Mouse (Mus musculus) midbrain, embryonic 12.5 days (tissue): Measurements from ENCODE around the gene Tbk1. TPM values are rescaled to one million over a fixed set of nuclear protein-coding genes. Genes with fewer than 3 reads are reported as not detected.

Experiments
- ATAC-seq: fragments of 200-750 bp; cut with Nextera tagmentation; 2 replicates; pipeline ENCODE4 v1.8.0; 2017; ENCODE audit warnings: low read depth, moderate TSS enrichment, moderate library complexity; ENCODE audit not compliant: low FRiP score
- H3K27ac ChIP-seq: fragments of 300-500 bp; sonication (generic); replicated peaks from 2 replicates; pipeline ENCODE4 v1.5.1; 2016; ENCODE audit warnings: mild to moderate bottlenecking
- H3K27me3 ChIP-seq: fragments of 300-500 bp; sonication (generic); 2 replicates; pipeline ENCODE4 v1.6.1; 2016; ENCODE audit warnings: mild to moderate bottlenecking
- H3K36me3 ChIP-seq: fragments of 300-500 bp; sonication (generic); 2 replicates; pipeline ENCODE4 v1.6.1; 2016
- H3K4me1 ChIP-seq: fragments of 300-500 bp; sonication (generic); 2 replicates; pipeline ENCODE4 v1.6.1; 2016
- H3K4me2 ChIP-seq: fragments of 300-500 bp; sonication (generic); replicated peaks from 2 replicates; pipeline ENCODE4 v1.6.1; 2016; ENCODE audit warnings: mild to moderate bottlenecking, moderate library complexity
- H3K4me3 ChIP-seq: fragments of 300-500 bp; sonication (generic); 2 replicates; pipeline ENCODE4 v1.5.1; 2016; ENCODE audit warnings: mild to moderate bottlenecking
- H3K9ac ChIP-seq: fragments of 300-500 bp; sonication (generic); replicated peaks from 2 replicates; pipeline ENCODE4 v1.6.1; 2016; ENCODE audit warnings: mild to moderate bottlenecking, moderate library complexity
- H3K9me3 ChIP-seq: fragments of 300-500 bp; sonication (generic); 2 replicates; pipeline ENCODE4 v1.6.1; 2016; ENCODE audit warnings: mild to moderate bottlenecking
- WGBS: fragments of 180-500 bp; shearing (Covaris S2); methylation state at CpG from one replicate; pipeline ENCODE4 v1.1.7; 2016; 5-methylcytosine and 5-hydroxymethylcytosine counted together
- polyA plus RNA-seq: library from polyadenylated mRNA; unstranded; fragments of >200 nt; fragmentation: Nextera tagmentation; extraction: Ambion mirVana; gene quantifications from 2 replicates; pipeline ENCODE4 v1.2.1, GENCODE M21; 2016

Tbk1 gene
- polyA plus RNA-seq, result 37.4 and 38.6 TPM in 2 replicates

DNA sequence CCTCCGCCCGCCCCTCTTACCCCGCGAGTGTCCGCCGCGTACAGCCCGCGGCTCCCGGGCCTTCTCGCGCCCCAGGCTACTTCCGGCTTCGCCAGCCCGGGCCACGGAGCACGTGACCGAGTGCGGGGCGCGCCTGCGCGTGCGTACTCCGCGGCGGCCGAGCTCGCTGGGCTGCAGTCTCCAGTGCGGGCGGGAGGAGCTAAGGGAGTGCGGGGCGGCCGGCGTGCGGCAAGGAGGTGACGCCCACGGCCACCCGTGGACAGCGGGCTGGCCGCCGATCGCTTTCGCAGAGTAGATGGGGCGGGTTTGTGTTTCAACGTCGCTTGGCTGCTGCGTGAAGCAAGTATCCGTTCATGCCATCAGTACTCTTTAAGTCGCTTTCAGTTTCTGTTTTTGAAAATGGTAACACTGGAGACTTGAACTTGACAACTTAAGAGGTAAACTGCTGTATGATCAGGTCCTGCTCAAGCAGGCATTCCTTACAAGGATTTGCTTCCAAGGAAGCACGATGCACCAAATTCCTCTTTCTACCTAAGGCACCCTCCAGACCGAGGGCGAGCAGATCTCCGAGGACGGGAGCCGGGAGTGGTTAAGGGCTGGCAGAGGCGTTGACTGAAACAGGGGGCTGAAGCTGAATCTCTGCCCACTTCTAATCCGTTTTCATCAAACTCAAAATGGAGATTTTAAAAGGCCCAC lies at the start of gene Tbk1:
Gene Tbk1, minus strand, starts transcription at position 113 of the 696 bp plus-strand sequence.
- Histone ChIP-seq H3K9ac (peak within 1 kb of the TSS; percentile 84), H3K4me2 (peak within 1 kb of the TSS; percentile 70), H3K4me3 (peak within 1 kb of the TSS; percentile 84), H3K27me3 (no peaks in the 10 kb centered on the region), H3K4me1 (peaks cover 12% of the 10 kb centered on the region), H3K9me3 (no peaks in the 10 kb centered on the region), H3K27ac (peak within 1 kb of the TSS; percentile 43), H3K36me3 (peaks cover 33% of the 10 kb centered on the region)
- ATAC-seq, result peak; percentile 98
- under 1% methylated on average over 58 of the region's 58 CpGs for WGBS

DNA sequence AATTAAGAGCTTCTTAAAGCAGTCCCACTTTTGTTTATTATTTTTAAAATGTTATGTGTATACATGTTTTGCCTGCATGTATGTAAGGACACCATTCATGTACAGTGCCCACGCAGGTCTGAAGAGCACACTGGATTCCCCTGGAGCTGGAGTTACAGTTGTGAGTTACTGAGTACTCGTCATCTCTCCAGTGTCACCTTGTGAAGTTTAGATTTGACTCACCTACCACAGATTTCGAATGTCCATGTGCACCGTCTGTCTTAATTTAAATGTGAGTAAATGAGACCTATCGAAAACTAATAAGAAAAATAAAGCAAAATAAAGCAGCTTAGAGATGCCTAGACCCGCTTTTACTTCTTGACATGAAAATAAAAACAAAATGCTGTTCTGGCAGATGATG lies 49.7 kb upstream of the Tbk1 start:
- no peak overlapping the region for H3K4me3 ChIP-seq
- H3K9me3 ChIP-seq, result no peaks in the 10 kb centered on the region
- no peaks in the 10 kb centered on the region for H3K36me3 ChIP-seq
- ATAC-seq, result no peak
- peaks cover 5% of the 10 kb centered on the region for H3K4me1 ChIP-seq
- H3K27ac ChIP-seq, result no peak overlapping the region
- no peak overlapping the region for H3K9ac ChIP-seq
- H3K4me2 ChIP-seq, result no peak overlapping the region
- 89% methylated on average over 6 of the region's 6 CpGs for WGBS
- peaks cover 14% of the 10 kb centered on the region for H3K27me3 ChIP-seq

DNA sequence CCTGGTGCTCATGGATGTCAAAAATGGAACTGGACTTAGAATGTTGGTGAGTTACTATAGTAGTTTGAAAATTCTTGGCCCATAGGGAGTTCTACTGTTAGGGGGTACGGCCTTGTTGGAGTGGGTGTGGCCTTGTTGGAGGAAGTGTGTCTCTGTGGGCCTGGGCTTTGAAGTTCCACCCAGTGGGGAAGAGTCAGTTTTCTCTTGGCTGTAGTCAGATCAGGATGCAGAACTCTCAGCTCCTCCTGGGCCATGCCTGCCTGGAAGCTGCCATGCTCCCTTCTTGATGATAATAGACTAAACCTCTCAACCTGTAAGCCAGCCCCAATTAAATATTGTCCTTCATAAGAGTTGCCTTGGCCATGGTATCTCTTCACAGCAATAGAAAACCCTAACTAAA lies 47.6 kb upstream of the Tbk1 start:
- Histone ChIP-seq H3K9me3 (no peaks in the 10 kb centered on the region), H3K9ac (no peak overlapping the region), H3K27ac (no peak overlapping the region), H3K36me3 (no peaks in the 10 kb centered on the region), H3K4me3 (no peak overlapping the region), H3K27me3 (no peaks in the 10 kb centered on the region), H3K4me1 (no peaks in the 10 kb centered on the region), H3K4me2 (no peak overlapping the region)
- no peak for ATAC-seq
- WGBS, result 78% methylated on average over 1 of the region's 1 CpGs

GRCm38 (mm10) chr10:121628561-121629040 lies 42.0 kb upstream of the Tbk1 start:
- no peak for ATAC-seq
- Histone ChIP-seq H3K4me2 (no peak overlapping the region), H3K27ac (no peak overlapping the region), H3K9ac (no peak overlapping the region), H3K4me1 (peaks cover 11% of the 10 kb centered on the region), H3K4me3 (no peak overlapping the region), H3K9me3 (no peaks in the 10 kb centered on the region), H3K27me3 (no peaks in the 10 kb centered on the region), H3K36me3 (no peaks in the 10 kb centered on the region)
- 93% methylated on average over 6 of the region's 6 CpGs for WGBS

DNA sequence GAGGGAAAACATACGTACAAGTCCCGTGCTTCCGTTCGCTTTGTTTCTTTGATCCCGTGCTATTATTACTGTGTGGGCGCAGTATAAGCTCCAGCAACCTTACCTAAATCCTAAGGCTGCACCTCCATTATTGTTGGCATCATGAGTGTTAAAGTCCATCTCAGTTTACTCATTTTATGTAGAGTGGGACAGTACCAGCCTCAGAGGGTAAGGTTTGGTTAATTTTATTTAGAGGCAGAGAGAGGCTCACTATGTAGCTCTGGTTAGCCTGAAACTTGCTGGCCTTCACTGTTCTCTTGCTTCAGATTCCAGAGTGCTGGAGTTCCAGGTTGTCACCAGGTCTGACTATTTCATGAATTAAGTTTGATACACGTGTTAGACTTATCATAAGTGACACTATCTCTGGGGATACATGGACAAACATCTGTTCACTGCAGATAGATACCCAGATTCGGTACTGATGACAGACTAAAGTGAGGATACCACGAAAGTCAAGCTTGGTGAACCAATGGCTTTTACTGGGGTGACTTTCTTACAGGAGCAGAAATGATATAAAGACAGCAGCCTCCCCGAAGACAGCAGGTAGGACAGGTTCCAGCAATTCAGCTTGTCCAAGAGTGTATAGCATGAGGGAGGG lies 40.7 kb upstream of the Tbk1 start:
- Histone ChIP-seq H3K27ac (no peak overlapping the region), H3K36me3 (0 out of 2 replicates have a peak, but pooled peaks cover 2% of the 10 kb centered on the region), H3K27me3 (no peaks in the 10 kb centered on the region), H3K9me3 (no peaks in the 10 kb centered on the region), H3K4me1 (peaks cover 11% of the 10 kb centered on the region), H3K4me2 (0 out of 2 replicates have a peak overlapping the region, but pooled peaks have one; percentile 79), H3K4me3 (no peak overlapping the region), H3K9ac (no peak overlapping the region)
- no peak for ATAC-seq
- 85% methylated on average over 10 of the region's 10 CpGs for WGBS

GRCm38 (mm10) chr10:121626186-121626882 lies 39.7 kb upstream of the Tbk1 start, which contains the start of gene Xpot:
Gene Xpot, minus strand, starts transcription at chr10:121626332.
- Histone ChIP-seq H3K9ac (peak within 1 kb of the TSS; percentile 71), H3K4me2 (peak within 1 kb of the TSS; percentile 79), H3K36me3 (peaks cover 10% of the 10 kb centered on the region), H3K9me3 (no peaks in the 10 kb centered on the region), H3K4me1 (peaks cover 11% of the 10 kb centered on the region), H3K4me3 (peak within 1 kb of the TSS; percentile 63), H3K27ac (peak within 1 kb of the TSS; percentile 88), H3K27me3 (no peaks in the 10 kb centered on the region)
- ATAC-seq, result peak; percentile 100
- under 1% methylated on average over 70 of the region's 70 CpGs for WGBS

- ATAC-seq, result no peak
- Histone ChIP-seq H3K4me3 (peak overlapping the region; percentile 63), H3K9ac (peak overlapping the region; percentile 71), H3K9me3 (no peaks in the 10 kb centered on the region), H3K27ac (peak overlapping the region; percentile 88), H3K36me3 (peaks cover 12% of the 10 kb centered on the region), H3K4me1 (peaks cover 11% of the 10 kb centered on the region), H3K27me3 (no peaks in the 10 kb centered on the region), H3K4me2 (peak overlapping the region; percentile 79)
- WGBS, result under 1% methylated on average over 41 of the region's 41 CpGs
Observed at GRCm38 (mm10) chr10:121625407-121626185, 39.0 kb upstream of the Tbk1 start.

DNA sequence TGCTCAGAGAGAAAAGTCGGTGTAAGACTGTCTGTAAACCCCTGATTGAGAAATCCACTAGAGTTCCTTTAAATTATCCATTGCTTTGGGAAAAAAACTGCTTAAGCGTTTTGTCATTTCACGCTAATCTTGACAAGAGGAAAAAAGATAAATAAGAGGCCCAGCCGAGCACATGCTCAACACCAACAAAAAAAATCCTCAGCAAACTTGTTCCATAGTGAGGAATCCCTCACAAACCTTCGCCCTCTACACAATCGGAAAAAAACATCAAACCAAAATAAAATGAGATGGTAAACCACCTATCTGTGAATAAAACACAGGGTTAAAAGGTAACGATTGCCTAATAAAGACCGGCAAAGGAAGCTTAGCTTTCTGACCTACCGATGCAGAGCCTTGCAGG lies 38.4 kb upstream of the Tbk1 start:
- H3K9ac ChIP-seq, result peak overlapping the region; percentile 71
- no peak overlapping the region for H3K27ac ChIP-seq
- peaks cover 11% of the 10 kb centered on the region for H3K4me1 ChIP-seq
- H3K36me3 ChIP-seq, result peaks cover 18% of the 10 kb centered on the region
- no peaks in the 10 kb centered on the region for H3K27me3 ChIP-seq
- peak overlapping the region; percentile 63 for H3K4me3 ChIP-seq
- H3K4me2 ChIP-seq, result peak overlapping the region; percentile 79
- 17% methylated on average over 9 of the region's 9 CpGs for WGBS
- ATAC-seq, result no peak
- no peaks in the 10 kb centered on the region for H3K9me3 ChIP-seq

DNA sequence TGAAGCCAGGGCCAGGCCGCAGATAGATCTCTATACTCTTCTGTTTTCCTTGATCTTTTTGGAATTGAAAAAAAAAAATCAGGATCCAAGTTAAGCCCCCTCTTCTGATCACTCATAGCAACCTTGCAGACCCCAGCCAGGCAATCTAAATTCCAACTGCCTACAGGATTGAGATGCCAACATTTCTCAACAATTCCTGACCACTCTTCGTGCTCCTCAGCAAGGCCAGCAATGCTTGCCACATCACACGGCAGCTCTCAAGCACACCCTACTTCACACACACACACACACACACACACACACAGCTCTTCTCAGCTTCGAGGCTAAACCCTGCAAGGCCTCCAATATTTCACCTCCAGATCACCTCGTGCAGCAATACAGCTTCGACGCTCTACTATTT lies 37.1 kb upstream of the Tbk1 start:
- no peak for ATAC-seq
- Histone ChIP-seq H3K4me3 (no peak overlapping the region), H3K4me2 (no peak overlapping the region), H3K36me3 (peaks cover 25% of the 10 kb centered on the region), H3K9me3 (no peaks in the 10 kb centered on the region), H3K27ac (no peak overlapping the region), H3K27me3 (no peaks in the 10 kb centered on the region), H3K4me1 (peaks cover 11% of the 10 kb centered on the region), H3K9ac (no peak overlapping the region)
- WGBS, result 91% methylated on average over 7 of the region's 7 CpGs

DNA sequence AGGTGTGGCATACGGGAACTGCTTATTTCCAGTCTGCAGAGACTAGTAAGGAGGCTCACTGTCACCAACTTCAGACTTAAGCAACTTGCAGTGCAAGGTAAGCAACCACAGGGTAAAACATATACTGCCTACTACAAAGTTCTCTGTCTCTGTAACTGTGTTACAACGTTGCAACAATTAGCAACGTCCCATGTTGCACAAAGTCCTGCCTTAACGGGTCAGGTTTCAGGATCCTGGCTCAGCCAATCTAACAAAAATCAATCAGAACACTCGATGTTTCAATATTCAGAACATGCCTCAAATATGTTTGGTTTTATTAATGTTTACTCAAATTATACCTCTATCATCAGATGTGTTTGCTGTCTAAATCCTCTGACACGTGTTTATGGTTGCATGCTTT lies 35.8 kb upstream of the Tbk1 start:
- no peak overlapping the region for H3K27ac ChIP-seq
- H3K4me3 ChIP-seq, result no peak overlapping the region
- H3K9ac ChIP-seq, result no peak overlapping the region
- ATAC-seq, result no peak
- H3K9me3 ChIP-seq, result no peaks in the 10 kb centered on the region
- H3K36me3 ChIP-seq, result peaks cover 36% of the 10 kb centered on the region
- H3K4me2 ChIP-seq, result no peak overlapping the region
- 94% methylated on average over 6 of the region's 6 CpGs for WGBS
- H3K27me3 ChIP-seq, result no peaks in the 10 kb centered on the region
- peaks cover 11% of the 10 kb centered on the region for H3K4me1 ChIP-seq

DNA sequence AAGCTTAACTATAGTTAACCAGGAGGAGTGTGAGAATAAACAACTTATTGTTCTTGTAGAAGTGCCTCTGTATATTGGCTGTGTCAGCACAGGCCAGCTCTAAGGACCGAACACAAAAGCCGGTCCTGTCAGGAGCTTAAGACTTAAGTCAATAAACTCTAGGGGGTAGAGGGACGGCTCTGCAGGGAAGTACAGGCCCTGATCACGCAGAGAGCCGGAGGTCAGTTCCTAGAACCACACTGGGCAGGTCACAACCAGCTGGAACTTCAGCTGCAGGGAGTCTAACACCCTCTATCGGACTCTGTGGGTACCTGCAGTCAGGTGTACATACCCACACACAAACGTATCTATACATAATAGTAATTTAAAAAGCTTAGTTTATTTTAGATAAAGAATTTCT lies 29.3 kb upstream of the Tbk1 start:
- Histone ChIP-seq H3K4me3 (no peak overlapping the region), H3K4me1 (no peaks in the 10 kb centered on the region), H3K36me3 (peaks cover 77% of the 10 kb centered on the region), H3K9ac (no peak overlapping the region), H3K9me3 (no peaks in the 10 kb centered on the region), H3K27ac (no peak overlapping the region), H3K4me2 (no peak overlapping the region), H3K27me3 (no peaks in the 10 kb centered on the region)
- no peak for ATAC-seq
- WGBS, result 46% methylated on average over 7 of the region's 7 CpGs
